Mouse (Mus musculus): Measurements from ENCODE around the gene Pkp3. TPM values are rescaled to one million over a fixed set of nuclear protein-coding genes. Genes with fewer than 3 reads are reported as not detected.

Pkp3 gene
- total RNA-seq, 2 experiments from 2014 or later: not detected

DNA sequence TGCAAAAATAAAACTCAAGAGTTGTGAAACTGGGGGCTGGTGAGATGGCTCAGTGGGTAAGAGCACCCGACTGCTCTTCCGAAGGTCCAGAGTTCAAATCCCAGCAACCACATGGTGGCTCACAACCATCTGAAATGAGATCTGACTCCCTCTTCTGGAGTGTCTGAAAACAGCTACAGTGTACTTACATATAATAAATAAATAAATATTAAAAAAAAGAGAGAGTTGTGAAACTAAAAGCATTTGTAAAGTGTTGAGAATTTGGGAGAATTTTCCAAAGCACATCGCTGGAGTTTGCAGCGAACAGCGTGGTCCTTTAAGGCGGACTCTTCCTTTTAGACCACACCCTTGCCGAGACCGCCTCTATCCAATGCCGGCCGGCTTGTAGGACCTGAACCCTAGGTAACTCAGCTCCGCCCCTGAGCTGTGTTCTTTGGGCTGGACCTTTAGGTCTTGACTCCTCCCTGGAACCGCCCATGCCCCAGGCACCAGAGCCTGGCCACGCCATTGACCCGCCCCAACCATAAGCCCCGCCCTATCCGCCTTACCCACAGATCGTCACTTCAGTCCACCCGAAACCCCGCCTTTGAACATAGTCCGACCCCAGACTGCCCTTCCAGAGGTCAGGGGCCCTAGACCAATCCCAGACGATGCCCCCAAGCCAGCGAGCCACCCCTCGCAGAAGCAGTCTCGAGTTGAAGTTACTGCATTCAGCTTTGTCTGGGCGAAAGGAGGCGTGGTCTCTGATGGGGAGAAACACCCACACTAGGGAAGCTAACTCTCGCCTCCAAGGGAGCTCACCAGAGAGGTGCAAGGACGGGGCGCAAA, 44.9 kb downstream of the Pkp3 start:
- intact Hi-C loops (cut with DNase I): no loop called here
- DNase-seq (ENCODE audit: extremely low spot score in 1 of 2, low spot score in 2 of 2): peak; percentile 84 to 96

- no peak for DNase-seq (ENCODE audit: extremely low spot score in 1 of 2, low spot score in 2 of 2)
- intact Hi-C loops (cut with DNase I): no loop called here
Measured at GRCm38 (mm10) chr7:141123517-141123856, 45.5 kb downstream of the Pkp3 start.

DNA sequence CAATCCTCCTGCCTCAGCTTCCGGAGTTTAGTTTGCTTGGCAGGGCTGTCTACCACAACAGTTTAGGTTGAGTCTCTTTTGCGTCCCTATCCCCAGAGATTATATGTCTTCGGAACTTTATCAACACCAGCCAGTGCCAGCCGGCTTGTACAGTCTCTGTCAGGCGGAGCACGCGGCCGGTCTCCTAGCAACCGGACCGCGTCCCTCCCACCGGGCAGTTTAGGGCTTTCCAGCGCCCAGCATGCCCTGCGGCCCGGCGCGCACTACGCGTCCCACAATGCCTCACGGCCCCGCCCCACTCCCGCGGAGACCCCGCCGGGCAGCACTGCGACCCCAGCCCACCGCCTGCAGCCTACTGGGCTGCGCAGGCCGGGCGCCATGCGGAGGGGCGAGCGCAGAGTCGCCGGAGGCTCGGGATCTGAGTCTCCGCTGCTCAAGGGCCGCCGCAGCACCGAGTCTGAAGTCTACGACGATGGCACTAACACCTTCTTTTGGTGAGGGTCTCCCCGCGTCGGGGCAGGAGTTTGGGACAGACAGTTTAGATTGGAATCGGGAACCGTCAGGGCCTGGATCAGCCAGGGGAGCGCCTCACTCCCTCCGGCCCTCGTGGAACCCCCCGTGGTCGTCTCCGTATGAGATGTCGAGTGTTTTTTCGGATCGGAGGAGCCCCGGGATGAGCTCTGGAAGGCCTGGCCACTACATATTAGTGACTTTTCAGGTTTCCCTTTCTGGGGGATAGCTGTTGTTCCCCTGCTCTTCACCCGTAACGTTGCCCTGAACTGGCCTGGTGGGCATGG, 53.2 kb downstream of the Pkp3 start:
- DNase-seq (ENCODE audit: extremely low spot score in 1 of 2, low spot score in 2 of 2): peak; percentile 87 to 94
- intact Hi-C loops (cut with DNase I): loop anchor here (5.0 kb wide), 1 partner anchor 41 kb away; the partner anchor contains the start of gene Rnh1

GRCm38 (mm10) chr7:141131904-141132755, 54.1 kb downstream of the Pkp3 start:
- DNase-seq (ENCODE audit: extremely low spot score in 1 of 2, low spot score in 2 of 2): no peak
- intact Hi-C loops (cut with DNase I): loop anchor here (5.0 kb wide), 1 partner anchor 40 kb away; the partner anchor contains the start of gene Rnh1

Other genes with a start within 250 kb of the Pkp3 start
- gene Urah, start 243.2 kb upstream of the Pkp3 start, total RNA-seq (2021): under 1 TPM in 1 of 2 experiments, not detected in 1; 0.69 TPM
- gene Scgb1c1, start 232.7 kb upstream of the Pkp3 start, total RNA-seq (2021): not detected
- not detected for gene Odf3, start 230.4 kb upstream of the Pkp3 start, total RNA-seq (2021)
- gene Gm45785, start 221.9 kb upstream of the Pkp3 start, total RNA-seq (2021): 1 to 10 TPM in 1 of 2 experiments, under 1 TPM in 1; 0.89 to 1.1 TPM
- gene Ric8a, start 221.3 kb upstream of the Pkp3 start, total RNA-seq (2021): 10 to 100 TPM; 92.0 to 93.3 TPM
- gene Bet1l, start 220.6 kb upstream of the Pkp3 start, total RNA-seq (2021): 10 to 100 TPM; 24.4 to 25.1 TPM
- 100 to 1,000 TPM; 144 to 153 TPM for gene Psmd13, start 196.2 kb upstream of the Pkp3 start, total RNA-seq (2021)
- gene Sirt3, start 195.9 kb upstream of the Pkp3 start, total RNA-seq (2021): 10 to 100 TPM; 52.5 to 53.0 TPM
- not detected for gene Cox8b, start 177.8 kb upstream of the Pkp3 start, total RNA-seq (2021)
- gene Nlrp6, start 157.3 kb upstream of the Pkp3 start, total RNA-seq (2021): under 1 TPM; 0.39 to 0.67 TPM
- 1 to 10 TPM; 2.4 to 3.9 TPM for gene Pgghg, start 136.8 kb upstream of the Pkp3 start, total RNA-seq (2021)
- gene Ifitm5, start 127.9 kb upstream of the Pkp3 start, total RNA-seq (2021): not detected
- not detected for gene Gm45717, start 122.3 kb upstream of the Pkp3 start, total RNA-seq (2021)
- 10 to 100 TPM; 18.0 to 20.0 TPM for gene Ifitm2, start 122.2 kb upstream of the Pkp3 start, total RNA-seq (2021)
- gene Ifitm1, start 111.0 kb upstream of the Pkp3 start, total RNA-seq (2021): 1 to 10 TPM; 3.2 to 3.3 TPM
- 1 to 10 TPM; 7.8 to 8.6 TPM for gene Ifitm3, start 67.4 kb upstream of the Pkp3 start, total RNA-seq (2021)
- gene Ifitm6, start 60.3 kb upstream of the Pkp3 start, total RNA-seq (2021): not detected
- gene Gm17387, start 49.1 kb upstream of the Pkp3 start, total RNA-seq (2021): not detected
- 100 to 1,000 TPM; 107 to 110 TPM for gene B4galnt4, start 17.1 kb upstream of the Pkp3 start, total RNA-seq (2021)
- 1 to 10 TPM; 2.3 to 2.8 TPM for gene Sigirr, start 22.4 kb downstream of the Pkp3 start, total RNA-seq (2021)
- not detected for gene Ano9, start 39.6 kb downstream of the Pkp3 start, total RNA-seq (2021)
- 10 to 100 TPM; 48.4 to 54.0 TPM for gene Ptdss2, start 44.2 kb downstream of the Pkp3 start, total RNA-seq (2021)
- gene Rnh1, start 94.6 kb downstream of the Pkp3 start, total RNA-seq (2021): 10 to 100 TPM; 20.8 TPM
- gene Hras, start 115.8 kb downstream of the Pkp3 start, total RNA-seq (2021): 100 to 1,000 TPM; 246 to 262 TPM
- gene Lrrc56, start 115.9 kb downstream of the Pkp3 start, total RNA-seq (2021): 1 to 10 TPM; 4.7 to 4.9 TPM
- gene Lmntd2, start 135.9 kb downstream of the Pkp3 start, total RNA-seq (2021): not detected
- gene Rassf7, start 137.6 kb downstream of the Pkp3 start, total RNA-seq (2021): under 1 TPM; 0.58 to 0.69 TPM
- gene Phrf1, start 150.6 kb downstream of the Pkp3 start, total RNA-seq (2021): 10 to 100 TPM; 63.6 to 69.6 TPM
- gene Irf7, start 188.3 kb downstream of the Pkp3 start, total RNA-seq (2021): under 1 TPM; 0.22 to 0.58 TPM
- gene Cdhr5, start 198.6 kb downstream of the Pkp3 start, total RNA-seq (2021): not detected
- not detected for gene Sct, start 200.9 kb downstream of the Pkp3 start, total RNA-seq (2021)
- under 1 TPM; 0.15 to 0.36 TPM for gene Drd4, start 213.8 kb downstream of the Pkp3 start, total RNA-seq (2021)
- 100 to 1,000 TPM; 258 to 269 TPM for gene Deaf1, start 249.5 kb downstream of the Pkp3 start, total RNA-seq (2021)
- gene Tmem80, start 249.5 kb downstream of the Pkp3 start, total RNA-seq (2021): 10 to 100 TPM; 21.6 to 23.5 TPM